Mouse (Mus musculus) liver, embryonic 14.5 days (tissue): Measurements from ENCODE around the gene Cttnbp2. TPM values are rescaled to one million over a fixed set of nuclear protein-coding genes. Genes with fewer than 3 reads are reported as not detected.

ENCODE experiments used
- ATAC-seq: fragments of 200-750 bp; cut with Nextera tagmentation; 2 replicates; pipeline ENCODE4 v1.8.0; 2017; ENCODE audit warnings: moderate number of reproducible peaks, mild to moderate bottlenecking, moderate library complexity; ENCODE audit not compliant: insufficient read depth
- DNase-seq, 3 experiments: peaks; one replicate each; pipeline ENCODE4 v3.0.0-alpha.2; 2012 to 2013; ENCODE audit warnings: low read depth in 3 of 3, low spot score in 3 of 3
- H3K27ac ChIP-seq: fragments of 300-500 bp; sonication (generic); 2 replicates; pipeline ENCODE4 v1.5.1; 2014; ENCODE audit warnings: moderate library complexity, mild to moderate bottlenecking, control low read depth, inconsistent platforms
- H3K27me3 ChIP-seq: fragments of 300-500 bp; sonication (generic); 2 replicates; pipeline ENCODE4 v1.6.1; 2014; ENCODE audit warnings: mild to moderate bottlenecking, low read length, moderate library complexity; ENCODE audit not compliant: control insufficient read depth, insufficient read depth
- H3K36me3 ChIP-seq: fragments of 300-500 bp; sonication (generic); replicated peaks from 2 replicates; pipeline ENCODE4 v1.6.1; 2014; ENCODE audit warnings: low read depth; ENCODE audit not compliant: control insufficient read depth, insufficient read depth
- H3K4me1 ChIP-seq, 2 experiments: fragments of 200-500 bp in 1 of 2; fragments of 300-500 bp in 1 of 2; sonication (generic) in 1 of 2; replicated peaks; 2 replicates each; pipeline ENCODE4 v1.6.1; 2012 to 2014; ENCODE audit warnings: antibody characterized with exemption in 1 of 2, inconsistent platforms in 1 of 2, low read length in 1 of 2; ENCODE audit not compliant: control insufficient read depth in 2 of 2, insufficient read depth in 2 of 2
- H3K4me2 ChIP-seq: fragments of 300-500 bp; sonication (generic); 2 replicates; pipeline ENCODE4 v1.6.1; 2014; ENCODE audit warnings: low read depth, mild to moderate bottlenecking, control low read depth, moderate library complexity
- H3K4me3 ChIP-seq, 2 experiments: fragments of 200-500 bp in 1 of 2; fragments of 300-500 bp in 1 of 2; sonication (generic) in 1 of 2; 2 replicates each; pipeline ENCODE4 v1.5.1; 2012 to 2014; ENCODE audit warnings: low read depth in 2 of 2, low read length in 2 of 2, mild to moderate bottlenecking in 2 of 2, control low read depth in 1 of 2, inconsistent platforms in 1 of 2, moderate library complexity in 1 of 2; ENCODE audit not compliant: insufficient read depth in 1 of 2
- H3K9ac ChIP-seq: fragments of 300-500 bp; sonication (generic); replicated peaks from 2 replicates; pipeline ENCODE4 v1.6.1; 2014; ENCODE audit warnings: mild to moderate bottlenecking, control low read depth, moderate library complexity
- H3K9me3 ChIP-seq: fragments of 300-500 bp; sonication (generic); 2 replicates; pipeline ENCODE4 v1.6.1; 2016; ENCODE audit warnings: low read length, mixed read lengths; ENCODE audit not compliant: control insufficient read depth
- CTCF ChIP-seq: IDR thresholded peaks from 2 replicates; pipeline ENCODE4 v1.5.1; 2016; ENCODE audit warnings: antibody characterized with exemption, low read depth, control low read depth
- EP300 ChIP-seq: IDR thresholded peaks from 2 replicates; pipeline ENCODE4 v1.6.1; 2016; ENCODE audit warnings: antibody characterized with exemption, low read depth
- WGBS: fragments of 180-500 bp; shearing (Covaris S2); extraction: QIAGEN DNeasy Blood & Tissue Kit; methylation state at CpG from one replicate; pipeline ENCODE4 v1.1.7; 2014; ENCODE audit not compliant: insufficient replicate concordance; 5-methylcytosine and 5-hydroxymethylcytosine counted together
- polyA plus RNA-seq, 2 experiments: library from polyadenylated mRNA; depleted of rRNA in 1 of 2; stranded (reverse) in 1 of 2; unstranded in 1 of 2; fragments of >200 nt; fragmentation: Nextera tagmentation in 1 of 2; extraction: Ambion mirVana in 1 of 2; gene quantifications; 2 replicates each; pipeline versions ENCODE4 v1.2.1 to v1.2.3; 2012 to 2014

The Cttnbp2 gene
- polyA plus RNA-seq, 2 experiments = 0.30 to 1.6 TPM

GRCm38 (mm10) chr6:18482546-18482945, 32.1 kb downstream of the Cttnbp2 start:
- Histone ChIP-seq H3K9ac (no peak overlapping the region), H3K27ac (no peak overlapping the region), H3K4me3 (no peak overlapping the region), H3K9me3 (no peaks in the 10 kb centered on the region), H3K4me1 (no peaks in the 10 kb centered on the region), H3K36me3 (no peaks in the 10 kb centered on the region), H3K27me3 (no peaks in the 10 kb centered on the region), H3K4me2 (no peak overlapping the region)
- ATAC-seq = no peak
- DNase-seq = no peak
- TF ChIP-seq EP300 = no peak
- no peak for TF ChIP-seq CTCF

GRCm38 (mm10) chr6:18481781-18482180, 32.9 kb downstream of the Cttnbp2 start:
- WGBS = 63% methylated on average over 3 of the region's 3 CpGs
- ATAC-seq (no peak), DNase-seq (no peak)
- no peaks in the 10 kb centered on the region for H3K9me3 ChIP-seq
- H3K27me3 ChIP-seq = no peaks in the 10 kb centered on the region
- TF ChIP-seq CTCF = no peak
- no peak for TF ChIP-seq EP300
- no peaks in the 10 kb centered on the region for H3K36me3 ChIP-seq
- no peaks in the 10 kb centered on the region for H3K4me1 ChIP-seq
- no peak overlapping the region for H3K27ac ChIP-seq
- H3K9ac ChIP-seq = no peak overlapping the region
- no peak overlapping the region for H3K4me2 ChIP-seq
- no peak overlapping the region for H3K4me3 ChIP-seq

- Histone ChIP-seq H3K9me3 (no peaks in the 10 kb centered on the region), H3K27me3 (no peaks in the 10 kb centered on the region), H3K4me2 (no peak overlapping the region), H3K27ac (no peak overlapping the region), H3K36me3 (no peaks in the 10 kb centered on the region), H3K4me3 (no peak overlapping the region), H3K4me1 (no peaks in the 10 kb centered on the region), H3K9ac (no peak overlapping the region)
- 44% methylated on average over 1 of the region's 1 CpGs for WGBS
- no peak for TF ChIP-seq EP300
- TF ChIP-seq CTCF = no peak
- no peak for DNase-seq
- ATAC-seq = no peak
These were observed 37.2 kb downstream of the Cttnbp2 start for GRCm38 (mm10) chr6:18477313-18477930.

DNA sequence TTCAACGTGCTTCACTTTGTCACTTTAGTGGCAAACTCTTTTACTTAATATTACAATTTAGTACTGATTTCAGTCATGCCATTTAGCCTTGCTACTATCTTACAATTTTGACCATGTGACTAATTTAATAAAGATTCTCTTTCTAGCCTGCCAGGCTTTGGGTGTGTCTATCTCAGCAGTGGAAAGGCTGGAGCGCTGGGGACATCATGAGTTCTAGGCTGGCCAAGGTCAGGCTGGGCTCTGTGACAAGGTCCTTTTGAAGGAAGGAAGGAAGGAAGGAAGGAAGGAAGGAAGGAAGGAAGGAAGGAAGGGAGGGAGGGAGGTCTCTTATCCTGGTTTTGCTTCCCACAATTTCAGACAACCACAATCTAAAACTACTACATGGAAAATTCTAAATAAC, 39.7 kb downstream of the Cttnbp2 start:
- DNase-seq = no peak
- 58% methylated on average over 2 of the region's 2 CpGs for WGBS
- Histone ChIP-seq H3K9me3 (no peaks in the 10 kb centered on the region), H3K4me3 (no peak overlapping the region), H3K9ac (no peak overlapping the region), H3K4me2 (no peak overlapping the region), H3K27ac (no peak overlapping the region), H3K4me1 (no peaks in the 10 kb centered on the region), H3K36me3 (no peaks in the 10 kb centered on the region), H3K27me3 (no peaks in the 10 kb centered on the region)
- TF ChIP-seq CTCF (no peak), EP300 (no peak)
- ATAC-seq = no peak

DNA sequence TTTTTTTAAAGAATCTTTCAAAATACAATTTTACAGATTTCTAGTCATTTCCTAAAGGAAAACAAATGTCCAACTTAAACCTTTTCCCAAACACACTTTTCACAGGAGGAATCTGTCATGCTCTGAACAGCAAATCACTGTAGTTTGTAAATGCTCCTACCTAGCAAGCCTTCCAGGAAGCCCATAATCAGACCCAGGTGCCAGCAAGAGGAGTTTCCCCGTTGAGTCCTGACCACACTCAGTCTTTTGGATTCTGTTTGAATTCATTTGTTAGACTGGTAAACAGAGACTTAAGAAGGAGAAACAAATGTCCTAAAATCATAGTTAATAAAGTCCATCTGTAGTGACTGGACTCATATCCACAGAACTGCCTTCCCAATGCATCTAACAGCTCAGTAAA, 40.1 kb downstream of the Cttnbp2 start:
- no peak overlapping the region for H3K4me3 ChIP-seq
- DNase-seq (no peak), ATAC-seq (no peak)
- no peaks in the 10 kb centered on the region for H3K4me1 ChIP-seq
- no peaks in the 10 kb centered on the region for H3K9me3 ChIP-seq
- no peaks in the 10 kb centered on the region for H3K27me3 ChIP-seq
- no peaks in the 10 kb centered on the region for H3K36me3 ChIP-seq
- TF ChIP-seq CTCF (no peak), EP300 (no peak)
- no peak overlapping the region for H3K4me2 ChIP-seq
- no peak overlapping the region for H3K9ac ChIP-seq
- 50% methylated on average over 1 of the region's 1 CpGs for WGBS
- no peak overlapping the region for H3K27ac ChIP-seq
